Mouse (Mus musculus) cerebellum, adult 9-11 months (tissue): ENCODE measurements at regions not wholly inside any gene's neighbourhood (a gene's known extent, or its start where the extent isn't known, plus 50 kb on each side); places are given as distances from the start of the nearest gene placed in this dataset.

Experiments
- DNase-seq: peaks from one replicate; pipeline ENCODE4 v3.0.0; 2022

GRCm38 (mm10) chr3:19747361-19747760 is 118.9 kb upstream of the 1700064H15Rik start:
- DNase-seq = no peak

DNA sequence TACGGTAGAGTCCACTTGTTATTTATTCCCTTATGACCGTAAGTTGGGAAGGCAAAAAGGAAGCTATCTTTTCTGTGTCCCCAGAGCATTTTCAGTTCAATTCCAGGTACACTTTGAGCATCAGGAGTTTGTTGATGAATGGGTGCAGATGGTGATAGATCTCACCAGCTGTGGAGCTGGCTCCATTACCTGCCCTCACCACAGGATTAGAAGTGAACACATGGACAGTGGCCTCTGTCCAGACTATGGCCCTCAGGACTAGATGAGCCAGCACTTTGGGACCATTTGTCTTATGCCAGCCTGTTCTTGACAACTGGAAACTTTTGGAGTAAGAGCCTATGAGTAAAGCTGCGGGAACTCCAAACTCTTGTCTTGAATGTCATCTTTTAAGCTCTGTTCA is 123.5 kb upstream of the 1700064H15Rik start:
- DNase-seq = no peak

DNA sequence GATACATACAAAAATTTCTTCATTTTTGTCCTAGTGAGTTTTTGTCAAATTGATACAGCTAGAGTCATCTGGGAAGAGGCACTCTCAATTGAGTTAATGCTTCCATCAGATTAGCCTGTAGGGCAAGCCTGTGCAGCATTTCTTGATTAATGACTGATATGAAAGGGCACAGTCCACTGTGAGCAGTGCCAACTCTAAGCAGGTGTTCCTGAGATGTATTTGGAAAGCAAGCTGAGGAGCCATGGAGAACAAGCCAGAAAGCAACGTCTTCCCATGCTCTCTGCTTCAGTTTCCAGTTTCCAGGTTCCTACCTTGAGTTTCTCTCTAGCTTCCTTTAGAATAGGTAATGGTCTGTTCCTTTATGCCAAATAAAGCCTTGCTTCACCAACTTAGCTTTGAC is 125.5 kb upstream of the 1700064H15Rik start:
- DNase-seq = no peak

DNA sequence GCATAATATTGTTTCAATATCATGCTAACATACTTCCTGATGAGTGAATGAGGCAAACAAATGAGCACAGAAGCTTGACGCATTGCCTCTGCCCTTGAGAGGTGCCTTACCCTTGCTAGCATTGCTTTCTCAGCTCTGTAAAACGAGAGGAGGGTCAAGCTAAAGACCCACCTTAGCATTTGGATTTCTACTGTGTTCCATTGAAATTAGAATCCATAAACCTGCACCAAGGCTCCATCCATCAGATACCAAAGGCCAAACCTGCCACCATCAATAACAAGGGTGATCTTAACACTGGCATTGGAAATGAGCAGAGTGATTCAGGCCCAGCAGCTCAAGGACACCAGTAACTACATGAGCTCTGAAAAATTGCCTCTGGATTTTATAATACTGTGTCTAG is 126.2 kb upstream of the 1700064H15Rik start:
- DNase-seq = no peak

DNA sequence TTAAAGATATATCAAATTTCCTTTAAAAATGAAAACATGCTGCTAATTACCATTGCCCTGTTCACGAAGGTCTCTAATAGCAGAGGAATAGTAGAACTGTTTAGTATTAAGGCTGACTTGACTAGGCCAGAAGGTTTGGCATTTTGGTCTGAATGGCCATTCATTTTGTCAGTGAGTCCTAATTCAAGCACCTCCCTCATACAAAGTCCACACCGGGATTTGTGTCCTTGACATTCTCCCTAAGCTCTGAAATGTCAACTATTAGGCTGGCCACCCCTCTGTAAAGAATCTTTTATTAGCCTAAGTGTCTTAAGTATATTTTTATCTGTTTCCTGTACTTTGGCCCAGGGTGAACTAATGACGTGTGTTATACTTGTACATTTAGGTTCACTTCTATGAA is 126.7 kb upstream of the 1700064H15Rik start:
- no peak for DNase-seq

GRCm38 (mm10) chr3:19798543-19799106 is 158.2 kb upstream of the Cp start:
- no peak for DNase-seq

DNA sequence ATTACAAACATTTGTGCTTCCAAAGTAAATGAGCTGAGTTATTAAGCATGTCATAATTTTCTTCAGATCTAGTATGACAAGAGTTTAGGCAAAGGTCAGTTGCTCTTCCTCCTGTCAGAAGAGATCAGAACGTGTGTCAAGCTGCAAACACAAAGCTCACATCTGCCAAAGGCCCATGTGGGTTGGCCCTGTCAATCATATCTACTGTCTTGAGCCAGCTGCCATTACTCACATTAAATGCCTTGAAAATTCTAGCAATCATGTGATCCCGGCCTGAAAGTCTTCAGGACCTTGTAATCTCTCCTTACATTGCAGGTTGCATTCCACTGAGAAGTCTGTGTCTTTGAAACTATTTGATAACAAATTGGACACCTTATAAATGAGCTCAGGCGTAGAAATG is 146.8 kb upstream of the Cp start:
- DNase-seq = no peak

GRCm38 (mm10) chr3:19824904-19825303 is 131.9 kb upstream of the Cp start:
- no peak for DNase-seq

DNA sequence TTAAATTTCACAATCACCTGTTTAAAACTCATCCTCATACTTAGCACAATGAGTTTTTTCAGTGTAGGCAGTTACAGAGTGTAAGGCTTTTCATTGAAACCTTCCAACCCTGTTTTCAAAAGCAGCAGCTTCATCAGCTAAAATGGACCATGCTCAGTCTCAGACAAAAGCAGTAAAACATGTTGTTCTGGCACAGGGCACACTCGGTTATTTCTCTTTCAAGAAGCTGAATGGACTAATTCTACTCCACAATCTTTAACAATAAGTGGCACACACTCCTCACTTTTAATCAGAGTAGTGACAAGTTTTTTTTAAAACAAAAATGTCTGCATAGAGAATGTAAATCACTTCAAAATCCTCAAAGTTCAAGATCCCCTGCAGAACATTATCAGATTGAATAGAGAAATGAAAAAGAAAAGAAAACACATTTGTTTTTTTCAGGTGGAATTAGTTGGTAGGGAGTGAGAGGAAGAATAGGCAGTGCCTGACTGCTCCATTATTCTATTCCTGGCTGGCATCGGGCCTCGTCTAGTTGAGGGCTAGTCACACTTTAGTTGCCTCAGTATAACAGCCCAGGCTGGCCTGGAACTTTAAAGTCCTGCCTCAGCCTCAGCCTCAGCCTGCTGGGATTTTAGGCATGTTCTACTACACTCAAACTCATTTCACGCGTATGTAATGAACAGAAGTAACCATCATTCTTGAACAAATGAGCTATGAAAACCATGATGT is 128.2 kb upstream of the Cp start:
- no peak for DNase-seq

DNA sequence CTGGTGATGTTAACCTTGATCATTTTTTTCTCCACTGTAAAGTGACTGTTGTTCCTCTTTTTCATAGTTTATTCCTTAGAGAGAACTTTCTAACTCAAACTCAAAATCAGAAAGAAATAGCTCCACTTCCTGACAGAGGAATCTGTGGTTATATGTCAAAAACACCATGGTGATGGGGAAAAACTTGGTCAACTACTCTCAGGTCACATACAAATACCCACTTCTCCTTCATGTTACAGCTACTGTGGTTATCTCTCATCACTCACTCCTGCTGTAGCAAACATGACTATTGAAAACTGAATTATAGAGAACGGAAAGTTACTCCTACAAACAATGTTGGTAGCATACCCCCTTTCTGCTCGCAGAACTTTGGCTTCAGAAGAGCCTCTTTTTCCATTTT is 127.1 kb upstream of the Cp start:
- DNase-seq = no peak

DNA sequence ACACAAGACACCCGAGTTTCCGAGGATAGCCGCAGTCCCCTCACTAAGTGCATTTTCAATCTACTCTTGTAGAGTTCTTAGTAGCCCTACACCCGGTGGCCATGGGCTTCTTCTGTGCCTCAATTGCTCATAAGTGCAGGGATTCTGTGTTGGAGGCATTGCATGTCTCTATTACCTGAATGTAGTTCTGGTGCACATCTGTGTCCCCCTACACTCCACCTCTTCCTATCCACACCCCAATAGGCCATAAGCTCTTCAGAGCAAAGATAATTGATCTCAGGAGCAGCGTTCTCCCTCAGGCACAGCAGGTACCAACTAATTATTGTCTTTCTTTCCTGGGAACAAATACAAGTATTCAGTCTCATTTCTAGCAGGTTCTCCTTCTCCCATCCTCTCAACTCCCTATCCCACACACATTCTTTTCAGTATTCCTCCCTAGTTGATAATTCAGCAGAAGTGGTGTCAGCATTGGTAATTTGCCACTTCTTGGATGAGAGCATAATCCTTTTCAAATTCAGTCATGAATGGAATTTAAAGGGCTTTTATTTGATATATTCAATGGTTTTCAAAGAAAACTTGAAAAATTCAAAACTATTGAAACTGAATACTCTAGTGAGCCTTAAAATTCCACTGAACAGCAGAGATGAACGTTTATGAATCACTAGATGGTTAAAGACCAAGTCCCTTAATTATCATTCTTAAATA is 108.7 kb upstream of the Cp start:
- no peak for DNase-seq

DNA sequence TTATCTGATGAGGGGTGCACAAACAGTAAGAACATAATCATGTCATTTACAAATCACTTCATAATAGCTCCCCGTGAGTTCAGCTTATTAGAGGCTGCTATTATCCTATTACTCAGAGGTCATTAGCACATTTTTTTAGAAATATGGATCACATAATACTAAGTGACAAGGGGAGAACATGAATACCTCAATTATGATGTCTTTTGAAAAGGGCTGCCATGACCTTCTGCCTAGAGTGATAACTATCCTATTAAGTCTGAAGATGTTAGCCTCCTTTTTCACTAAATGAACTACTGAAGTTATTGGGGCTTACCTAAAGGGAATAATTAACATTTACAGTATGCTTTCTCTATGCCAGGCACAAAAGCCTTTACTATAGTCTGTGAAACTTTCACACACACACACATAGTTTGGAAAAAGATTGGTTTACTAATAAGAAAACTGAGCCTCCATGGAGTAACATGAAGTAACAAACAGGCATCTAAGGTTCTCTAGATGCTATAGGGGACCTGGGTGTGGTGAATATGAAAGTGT is 108.1 kb upstream of the Cp start:
- no peak for DNase-seq

GRCm38 (mm10) chr3:19882623-19883022 is 74.2 kb upstream of the Cp start:
- no peak for DNase-seq

- DNase-seq = no peak
Measured at GRCm38 (mm10) chr3:19888405-19888804, 68.4 kb upstream of the Cp start.

DNA sequence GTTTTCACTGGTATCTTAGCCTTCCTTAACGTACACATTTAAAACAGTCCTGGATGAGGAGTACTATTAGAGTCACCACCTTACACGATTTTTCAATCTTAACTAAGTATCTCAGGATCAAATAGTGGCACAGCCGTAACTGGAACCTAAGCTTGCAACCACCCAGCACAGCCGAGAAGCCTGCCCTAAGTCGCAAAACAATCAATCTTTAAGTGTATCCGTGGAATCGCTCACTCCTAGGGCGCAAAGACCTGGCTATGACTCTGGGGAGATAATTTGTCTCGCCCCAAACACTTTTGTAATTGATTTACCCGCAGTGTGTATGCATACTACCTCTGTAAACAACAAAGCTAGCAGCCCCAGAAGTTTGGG is 62.6 kb upstream of the Cp start:
- no peak for DNase-seq

DNA sequence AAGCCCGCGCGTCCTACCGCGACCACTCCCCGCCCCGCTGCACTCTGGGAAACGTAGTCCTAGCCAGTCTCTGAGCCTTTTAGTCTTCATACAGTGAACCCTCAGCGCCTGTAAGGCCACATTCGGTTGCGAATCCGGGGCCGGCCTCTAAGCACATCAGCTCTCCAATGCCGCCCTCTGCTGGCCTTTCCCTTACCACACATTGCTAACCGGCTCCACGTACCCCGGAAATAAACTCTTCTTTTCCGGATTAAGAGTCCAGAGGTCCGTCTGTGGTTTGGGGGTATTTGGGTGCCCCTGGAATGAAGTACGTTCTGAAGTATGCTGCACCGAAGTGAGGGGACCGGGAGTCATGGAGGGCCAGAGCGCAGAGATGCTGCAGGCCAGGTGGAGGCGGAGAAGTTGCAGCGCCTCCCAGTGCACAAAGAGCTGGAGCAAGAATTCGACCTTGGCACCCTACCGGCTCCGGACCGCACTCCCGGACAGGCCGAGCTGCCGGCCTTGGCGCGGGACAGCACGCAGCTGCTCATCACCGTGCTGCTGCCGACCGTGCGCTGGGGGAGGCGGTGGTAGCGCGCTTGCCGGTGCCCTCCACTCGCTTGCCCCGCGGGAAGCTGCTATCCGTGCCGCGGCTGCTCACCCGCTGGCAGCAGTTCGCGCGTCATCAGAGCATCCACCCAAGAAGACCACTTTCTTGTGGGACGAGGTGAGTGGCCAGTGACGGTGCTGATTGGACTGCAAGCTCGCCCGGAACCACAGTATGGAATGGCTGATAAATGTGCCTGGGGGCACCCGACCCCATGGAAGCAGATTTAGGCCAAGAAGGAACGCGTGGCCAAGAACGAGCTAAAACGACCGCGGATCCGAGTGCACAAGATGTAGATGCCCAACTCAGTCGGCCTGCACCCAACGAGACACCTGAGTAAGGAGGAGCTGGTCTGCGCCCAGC is 62.0 kb upstream of the Cp start:
- DNase-seq = peak; percentile 95

DNA sequence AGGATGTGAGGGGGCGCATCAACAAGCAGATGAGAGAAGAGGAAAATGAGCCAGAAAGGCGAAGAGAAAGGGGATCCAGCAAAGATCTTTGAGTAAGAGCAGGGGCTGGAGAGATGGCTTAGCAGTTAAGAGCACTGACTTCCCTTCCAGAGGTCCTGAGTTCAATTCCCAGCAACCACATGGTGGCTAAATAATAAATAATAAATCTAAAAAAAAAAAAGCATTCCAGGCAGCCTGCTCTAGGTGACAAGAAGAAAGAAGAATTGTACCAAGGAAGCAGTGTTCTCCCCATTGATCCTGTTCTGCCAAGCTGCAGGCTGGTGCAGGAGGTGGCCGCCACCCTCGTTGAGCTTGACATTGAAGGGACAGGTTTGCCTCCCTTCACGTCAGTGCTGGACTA is 61.1 kb upstream of the Cp start:
- DNase-seq = no peak

GRCm38 (mm10) chr3:19897140-19897539 is 59.7 kb upstream of the Cp start:
- no peak for DNase-seq

DNA sequence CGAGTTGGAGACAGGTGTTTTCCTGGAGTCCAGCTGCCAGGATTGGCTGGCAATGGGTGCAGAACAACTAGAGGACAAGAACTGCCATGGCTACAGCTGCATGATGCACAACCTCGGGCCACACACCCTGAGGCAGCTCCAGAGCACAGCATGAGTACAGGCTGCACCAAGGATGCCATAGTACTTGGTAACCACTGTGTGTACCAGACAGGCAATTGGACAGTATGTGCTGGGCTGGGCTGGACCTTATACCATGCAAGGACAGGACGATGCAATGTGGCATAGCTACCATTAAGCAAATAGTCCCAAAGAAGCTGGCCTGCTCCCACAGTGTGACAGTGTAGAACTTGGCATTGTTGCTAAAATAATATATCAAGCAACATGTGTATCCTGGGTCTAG is 54.6 kb upstream of the Cp start:
- DNase-seq = no peak

GRCm38 (mm10) chr3:19904446-19905275 is 52.2 kb upstream of the Cp start:
- peak; percentile 12 for DNase-seq
